Mouse (Mus musculus) G1E (cell line): Measurements from ENCODE around the gene Vash2. TPM values are rescaled to one million over a fixed set of nuclear protein-coding genes. Genes with fewer than 3 reads are reported as not detected.
"Not testable (repeated sequence)": the region's sequence is repeated elsewhere in the genome, so short reads cannot be mapped to it uniquely, and the experiment has no call there.

Source experiments
- ATAC-seq: 2 replicates; pipeline ENCODE4 v1.8.0; 2016; ENCODE audit warnings: mild to moderate bottlenecking; ENCODE audit not compliant: insufficient number of reproducible peaks, poor library complexity, low FRiP score, severe bottlenecking; ENCODE audit errors: extremely low read depth
- DNase-seq: peaks from one replicate; pipeline ENCODE4 v3.0.0; 2012; ENCODE audit warnings: low spot score
- H3K27me3 ChIP-seq: 2 replicates; pipeline ENCODE4 v1.6.1; 2012; ENCODE audit warnings: mild to moderate bottlenecking, low read length, inconsistent platforms; ENCODE audit not compliant: insufficient read depth
- H3K36me3 ChIP-seq: replicated peaks from 2 replicates; pipeline ENCODE3; 2012; ENCODE audit warnings: mild to moderate bottlenecking, inconsistent platforms
- H3K4me1 ChIP-seq: 2 replicates; pipeline ENCODE4 v1.6.1; 2012; ENCODE audit warnings: low read depth, low read length, inconsistent platforms, mixed read lengths; ENCODE audit not compliant: insufficient read depth
- H3K4me3 ChIP-seq: 2 replicates; pipeline ENCODE4 v1.5.1; 2012; ENCODE audit warnings: low read depth, mild to moderate bottlenecking, inconsistent platforms, low read length, moderate library complexity, mixed read lengths
- H3K9me3 ChIP-seq: replicated peaks from 2 replicates; pipeline ENCODE4 v1.6.1; 2012; ENCODE audit warnings: inconsistent platforms
- CTCF ChIP-seq: IDR thresholded peaks from 2 replicates; pipeline ENCODE4 v1.5.1; 2012; ENCODE audit warnings: low read depth, low read length, inconsistent platforms, mixed read lengths
- GATA1 ChIP-seq: IDR thresholded peaks from 2 replicates; pipeline ENCODE4 v1.6.1; 2012; ENCODE audit warnings: borderline replicate concordance, low read length, inconsistent platforms, mixed read lengths
- GATA2 ChIP-seq: IDR thresholded peaks from 2 replicates; pipeline ENCODE4 v1.6.1; 2012; ENCODE audit warnings: low read depth, low read length, inconsistent platforms, borderline replicate concordance
- POLR2AphosphoS5 ChIP-seq: IDR thresholded peaks from 2 replicates; pipeline ENCODE4 v1.6.1; 2012; ENCODE audit warnings: low read depth, low read length, inconsistent platforms; ENCODE audit not compliant: insufficient replicate concordance
- TAL1 ChIP-seq: conservative IDR thresholded peaks from 2 replicates; pipeline ENCODE4 v1.6.1; 2012; ENCODE audit warnings: low read depth, low read length, inconsistent platforms, mixed read lengths
- polyA plus RNA-seq: library from polyadenylated mRNA; stranded (reverse); fragments of >175 nt; gene quantifications from 2 replicates; pipeline ENCODE4 v1.2.3, GENCODE M21; 2012
- total RNA-seq, 2 experiments: library from RNA; stranded (forward) in 1 of 2; stranded (reverse) in 1 of 2; fragments of 200-1000 nt in 1 of 2; fragments of >200 nt in 1 of 2; fragmentation: Nextera tagmentation in 1 of 2; gene quantifications; 2 replicates each; pipeline ENCODE4 v1.2.3; 2014 to 2017

Gene Vash2
- total and polyA plus RNA-seq, 3 experiments, result 0.22 TPM; not detected in 2

GRCm38 (mm10) chr1:190929010-190929695, 49.9 kb downstream of the Vash2 start:
- no peak for TF ChIP-seq POLR2AphosphoS5
- TF ChIP-seq GATA1, result no peak
- TF ChIP-seq GATA2, result no peak
- TF ChIP-seq TAL1, result no peak
- peak; percentile 4 for DNase-seq
- peak; percentile 1 for ATAC-seq
- H3K27me3 ChIP-seq, result no peaks in the 10 kb centered on the region
- no peaks in the 10 kb centered on the region for H3K9me3 ChIP-seq
- peaks cover 25% of the 10 kb centered on the region for H3K36me3 ChIP-seq
- H3K4me3 ChIP-seq, result peak overlapping the region; percentile 79
- H3K4me1 ChIP-seq, result peaks cover 19% of the 10 kb centered on the region

- Histone ChIP-seq H3K9me3 (no peaks in the 10 kb centered on the region), H3K27me3 (peaks cover under 1% of the 10 kb centered on the region; the same call in 1 of the 2 replicates), H3K4me3 (peak overlapping the region; percentile 79), H3K4me1 (peaks cover 19% of the 10 kb centered on the region), H3K36me3 (peaks cover 19% of the 10 kb centered on the region)
- no peak for TF ChIP-seq CTCF
- TF ChIP-seq GATA1, result no peak
- TF ChIP-seq POLR2AphosphoS5, result no peak
- TF ChIP-seq TAL1, result no peak
- TF ChIP-seq GATA2, result no peak
- ATAC-seq (peak; percentile 93), DNase-seq (peak; percentile 95)
Observed at GRCm38 (mm10) chr1:190928370-190929009, 50.6 kb downstream of the Vash2 start.

- Histone ChIP-seq H3K27me3 (peaks cover 4% of the 10 kb centered on the region), H3K9me3 (no peaks in the 10 kb centered on the region), H3K4me1 (peaks cover 19% of the 10 kb centered on the region), H3K36me3 (peaks cover 16% of the 10 kb centered on the region), H3K4me3 (peak overlapping the region; percentile 79)
- DNase-seq (peak; percentile 17), ATAC-seq (peak; percentile 9)
- no peak; the same call in 1 of the 2 replicates for TF ChIP-seq POLR2AphosphoS5
- TF ChIP-seq GATA1, result no peak
- no peak for TF ChIP-seq CTCF
- TF ChIP-seq TAL1, result no peak
- TF ChIP-seq GATA2, result no peak
Observed at GRCm38 (mm10) chr1:190927751-190928369, 51.2 kb downstream of the Vash2 start.

GRCm38 (mm10) chr1:190927311-190927710, 51.8 kb downstream of the Vash2 start:
- Histone ChIP-seq H3K4me1 (peaks cover 19% of the 10 kb centered on the region), H3K9me3 (no peaks in the 10 kb centered on the region), H3K27me3 (peaks cover 9% of the 10 kb centered on the region), H3K36me3 (peaks cover 14% of the 10 kb centered on the region), H3K4me3 (peak overlapping the region; percentile 46; the same call in 1 of the 2 replicates)
- ATAC-seq (no peak), DNase-seq (no peak)
- TF ChIP-seq POLR2AphosphoS5 (no peak), TAL1 (no peak), GATA2 (no peak), CTCF (no peak), GATA1 (no peak)

GRCm38 (mm10) chr1:190924812-190925211, 54.3 kb downstream of the Vash2 start, which contains the start of gene Angel2:
Gene Angel2 (plus strand): TSS chr1:190925112.
- H3K36me3 ChIP-seq, H3K9me3 ChIP-seq, ATAC-seq, DNase-seq, H3K4me3 ChIP-seq: not testable (repeated sequence)
- peaks cover 18% of the 10 kb centered on the region for H3K4me1 ChIP-seq
- peaks cover 22% of the 10 kb centered on the region for H3K27me3 ChIP-seq

- peaks cover 14% of the 10 kb centered on the region for H3K4me1 ChIP-seq
- no peak overlapping the region for H3K4me3 ChIP-seq
- no peaks in the 10 kb centered on the region for H3K36me3 ChIP-seq
- TF ChIP-seq TAL1 (no peak), GATA1 (no peak), CTCF (no peak), POLR2AphosphoS5 (no peak)
- no peak for ATAC-seq
- peaks cover 23% of the 10 kb centered on the region for H3K27me3 ChIP-seq
- no peak for DNase-seq
- no peaks in the 10 kb centered on the region for H3K9me3 ChIP-seq
Observed at GRCm38 (mm10) chr1:190919725-190920469, 59.2 kb downstream of the Vash2 start.
